Mouse (Mus musculus): ENCODE data around the gene Npc2.

Npc2 gene

DNA sequence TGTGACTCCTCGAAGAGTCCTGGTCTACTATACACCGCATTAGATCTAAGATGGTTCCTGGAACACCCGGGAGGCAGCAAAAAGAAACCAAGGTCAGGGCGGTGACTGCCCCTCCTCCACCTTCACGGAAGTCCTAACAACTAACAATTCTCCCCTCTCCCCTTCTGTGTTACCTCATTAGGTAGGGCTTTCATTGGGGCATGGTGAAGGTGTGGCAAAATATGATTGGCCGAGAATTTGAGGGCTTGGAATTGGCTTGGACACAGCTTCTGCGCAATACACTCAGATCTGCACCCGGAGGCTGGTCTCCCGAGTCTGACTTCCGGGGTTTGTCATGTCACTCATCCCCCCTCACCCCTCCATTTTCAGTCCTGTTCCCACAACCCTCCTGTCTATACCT, 44.5 kb downstream of the Npc2 start:
- DNase-seq (ENCODE audit: low read depth, low spot score), result no peak

DNA sequence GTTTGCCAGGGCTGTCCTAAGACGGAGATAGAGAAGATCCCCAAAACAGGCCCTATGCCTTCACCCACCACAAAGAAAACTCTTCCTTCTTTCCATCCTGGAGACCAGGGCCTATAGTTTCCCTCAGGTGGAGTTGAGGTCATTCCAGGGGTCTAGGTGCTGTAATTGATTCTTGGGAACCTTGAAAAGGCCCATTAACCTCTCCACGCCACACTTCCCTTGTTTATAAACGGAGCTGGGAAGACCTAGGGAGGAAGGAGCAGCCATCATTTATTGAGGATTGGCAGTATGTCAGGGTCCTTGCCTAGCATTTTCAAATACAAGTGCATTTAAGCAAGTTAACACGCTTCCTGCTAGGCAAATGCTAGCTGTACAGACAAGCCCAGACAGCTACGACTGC, 45.5 kb downstream of the Npc2 start:
- DNase-seq (ENCODE audit: low read depth, low spot score), result no peak

DNA sequence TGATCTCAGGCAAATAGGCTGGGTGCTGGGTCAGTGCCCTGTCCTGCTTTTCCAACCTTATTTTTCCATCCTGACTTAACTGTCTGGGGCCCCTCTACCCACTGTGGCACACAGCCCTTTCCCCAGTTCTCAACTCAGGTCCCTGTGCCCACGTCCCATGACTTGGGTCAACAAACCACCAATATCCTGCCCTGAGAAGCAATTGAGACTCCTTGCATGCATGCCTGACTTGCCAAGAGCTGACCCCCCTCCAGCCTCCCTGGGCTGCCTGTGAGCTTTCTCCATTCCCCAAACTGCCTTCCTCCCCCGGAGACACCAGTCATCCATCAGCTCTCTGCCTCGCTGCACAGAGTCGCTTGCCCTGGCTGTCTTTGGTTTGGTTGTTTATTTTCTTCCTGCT, 46.0 kb downstream of the Npc2 start:
- no peak for DNase-seq (ENCODE audit: low read depth, low spot score)

DNA sequence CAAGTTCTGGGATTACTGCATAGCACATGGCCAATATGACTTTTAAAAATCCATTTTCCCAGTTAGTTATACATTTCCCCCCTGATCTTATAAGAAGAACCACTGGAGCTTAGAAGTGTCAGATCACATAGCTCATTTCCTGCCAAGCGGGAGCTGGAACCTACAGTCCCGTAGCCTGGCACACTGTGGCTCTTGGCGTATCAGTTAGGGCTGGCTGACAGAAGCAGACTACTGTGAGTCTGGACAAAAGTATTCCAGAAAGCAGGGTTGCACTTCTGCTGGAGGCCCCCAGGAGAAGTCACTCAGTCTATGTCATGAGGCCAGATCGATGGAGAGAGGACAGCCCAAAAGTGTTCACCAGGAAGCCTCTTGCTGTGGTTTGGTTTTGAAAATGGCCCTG, 46.6 kb downstream of the Npc2 start:
- DNase-seq (ENCODE audit: low read depth, low spot score), result no peak

DNA sequence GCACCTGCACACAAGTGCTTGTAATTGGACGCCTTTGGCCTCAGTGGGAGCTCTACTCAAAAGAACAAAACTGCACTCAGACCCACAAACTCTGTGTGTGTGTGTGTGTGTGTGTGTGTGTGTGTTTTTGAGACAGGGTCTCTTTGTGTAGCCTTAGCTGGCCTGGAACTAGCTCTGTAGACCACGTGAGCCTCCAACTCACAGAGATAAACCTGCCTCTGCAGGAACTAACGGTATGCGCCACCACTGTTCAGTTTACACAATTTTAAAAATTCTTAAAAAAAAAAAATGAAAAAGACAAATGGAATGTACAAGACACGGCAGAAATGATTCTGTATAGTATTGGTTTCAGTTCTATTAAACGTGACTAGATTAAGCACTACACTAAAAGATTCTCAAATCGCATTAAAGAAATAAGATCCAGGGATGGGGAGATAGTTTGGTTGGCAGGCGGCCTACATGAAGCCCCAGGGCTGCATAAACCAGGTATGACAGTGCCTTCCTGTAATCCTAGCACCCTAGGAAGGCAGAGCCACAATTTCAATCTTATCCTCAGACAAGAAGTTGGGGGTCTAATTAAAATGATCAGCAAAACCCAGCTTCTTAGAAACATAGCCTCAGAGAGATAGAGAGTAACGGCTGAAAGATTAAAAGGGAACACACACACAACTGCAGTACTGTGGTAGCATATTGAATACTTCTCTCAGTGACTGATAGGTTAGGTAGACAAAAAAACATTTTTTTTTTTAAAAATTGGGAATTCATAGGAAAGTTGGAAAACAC, 54.3 kb downstream of the Npc2 start:
- no peak for DNase-seq (ENCODE audit: low read depth, low spot score)

DNA sequence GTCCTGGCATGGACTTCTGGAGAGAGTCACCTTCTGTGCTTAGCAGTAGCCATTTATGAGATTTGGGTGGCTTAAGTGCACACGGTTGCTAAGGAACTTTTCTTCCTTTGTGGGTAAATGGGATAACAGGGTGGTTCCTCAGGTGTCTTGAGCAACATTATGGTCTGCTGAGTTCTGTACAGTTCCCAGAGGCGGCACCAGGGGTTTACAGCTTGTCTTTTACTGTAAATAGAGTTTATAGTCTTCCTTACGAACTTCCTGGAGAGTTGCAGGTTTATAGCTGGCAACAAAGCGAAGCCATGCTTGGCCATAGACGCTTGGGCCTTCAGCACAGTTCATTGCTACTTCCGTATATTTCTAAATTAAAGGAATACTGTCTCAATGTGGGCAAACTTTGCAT, 58.4 kb downstream of the Npc2 start:
- no peak for DNase-seq (ENCODE audit: low read depth, low spot score)

DNA sequence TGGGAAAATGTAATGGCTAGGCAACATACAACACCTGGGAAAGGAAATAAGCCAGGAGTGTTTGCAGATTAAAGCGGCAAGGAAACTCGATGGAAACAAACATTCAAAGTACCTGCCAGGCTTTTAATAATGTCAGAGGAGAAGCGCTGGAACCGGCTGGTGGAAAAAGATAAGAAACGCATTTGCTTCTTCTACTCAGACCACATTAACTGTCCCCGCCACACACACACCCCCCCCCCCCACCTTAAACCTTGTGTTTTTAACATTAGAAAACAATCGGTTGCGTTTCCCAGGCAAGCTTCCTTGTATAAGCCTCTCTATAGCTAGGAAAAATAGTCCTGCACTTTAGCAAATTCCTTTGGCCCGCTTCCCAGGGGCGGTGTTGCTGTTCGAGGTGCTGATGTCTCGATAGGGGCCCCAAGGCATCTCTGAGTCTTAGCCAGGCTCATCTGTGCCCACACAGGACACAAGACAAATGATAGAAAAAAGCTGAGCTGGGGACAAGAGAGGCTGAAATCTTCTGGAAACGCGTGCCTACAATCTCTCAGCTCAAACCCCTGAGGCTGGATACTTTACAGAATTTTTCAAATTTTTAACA, 63.0 kb downstream of the Npc2 start:
- DNase-seq (ENCODE audit: low read depth, low spot score), result no peak

DNA sequence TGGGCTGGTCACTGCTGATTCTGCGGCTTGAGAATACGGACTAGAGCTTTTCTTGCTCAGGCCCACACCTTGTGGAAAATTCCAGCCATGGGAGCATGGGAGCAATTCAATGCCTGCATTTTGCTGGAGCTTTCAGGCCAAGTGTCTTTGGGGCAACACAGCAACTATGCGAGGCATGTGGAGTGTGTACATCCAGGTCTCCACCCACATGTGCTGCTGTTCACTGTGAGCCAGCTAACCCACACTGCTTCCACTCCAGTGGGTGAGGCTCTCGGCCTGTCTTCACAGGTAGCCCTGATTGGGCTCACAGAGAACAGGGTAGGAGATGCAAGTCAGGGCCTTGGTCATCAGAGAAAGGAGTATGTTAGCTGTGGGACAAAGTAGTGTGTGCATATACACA, 65.1 kb downstream of the Npc2 start:
- no peak for DNase-seq (ENCODE audit: low read depth, low spot score)

DNA sequence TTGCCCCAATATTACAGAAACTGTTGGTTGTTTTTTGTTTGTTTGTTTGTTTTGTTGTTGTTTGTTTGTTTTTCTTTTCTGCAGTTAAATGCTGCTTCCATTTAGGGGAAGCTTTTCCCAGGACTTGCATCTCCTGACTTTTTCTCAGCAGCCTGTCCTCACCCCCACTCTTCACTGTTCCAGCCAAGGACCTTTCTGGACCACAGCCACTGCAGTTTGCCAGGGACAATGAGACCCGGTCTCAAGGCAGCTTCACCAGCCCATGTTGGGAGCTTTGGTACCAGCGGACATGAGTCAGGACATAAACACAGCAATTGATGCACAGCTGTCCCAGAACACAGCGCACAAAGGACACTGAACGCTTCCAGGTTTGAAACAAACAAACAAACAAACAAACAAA, 66.1 kb downstream of the Npc2 start:
- DNase-seq (ENCODE audit: low read depth, low spot score), result no peak
